Mouse (Mus musculus) Muller cell, postnatal 12 days (primary cell): Measurements from ENCODE around the gene Slc4a2.
A peak's percentile ranks its signal among the peaks of the same experiment; 100 is the strongest.
"Not testable (repeated sequence)": the region's sequence is repeated elsewhere in the genome, so short reads cannot be mapped to it uniquely, and the experiment has no call there.

Source experiments
- DNase-seq: peaks from one replicate; pipeline ENCODE4 v3.0.0-alpha.2; 2015; ENCODE audit errors: inconsistent ontology term

Slc4a2 gene

GRCm38 (mm10) chr5:24394165-24394894, 29.3 kb upstream of the Slc4a2 start:
- DNase-seq, result peak; percentile 99

DNA sequence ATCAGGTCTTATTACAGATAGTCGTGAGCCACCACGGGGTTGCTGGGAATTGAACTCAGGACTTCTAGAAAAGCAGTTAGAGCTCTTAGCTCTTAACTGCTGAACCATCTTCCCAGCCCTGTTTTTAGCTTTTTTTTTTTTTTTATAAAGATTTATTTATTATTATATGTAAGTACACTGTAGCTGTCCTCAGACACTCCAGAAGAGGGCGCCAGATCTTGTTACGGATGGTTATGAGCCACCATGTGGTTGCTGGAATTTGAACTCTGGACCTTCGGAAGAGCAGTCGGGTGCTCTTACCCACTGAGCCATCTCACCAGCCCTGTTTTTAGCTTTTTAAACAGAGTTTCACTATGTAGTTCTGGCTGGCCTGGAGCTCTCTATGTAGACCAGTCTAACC, 27.4 kb upstream of the Slc4a2 start:
- not testable (repeated sequence) for DNase-seq

DNA sequence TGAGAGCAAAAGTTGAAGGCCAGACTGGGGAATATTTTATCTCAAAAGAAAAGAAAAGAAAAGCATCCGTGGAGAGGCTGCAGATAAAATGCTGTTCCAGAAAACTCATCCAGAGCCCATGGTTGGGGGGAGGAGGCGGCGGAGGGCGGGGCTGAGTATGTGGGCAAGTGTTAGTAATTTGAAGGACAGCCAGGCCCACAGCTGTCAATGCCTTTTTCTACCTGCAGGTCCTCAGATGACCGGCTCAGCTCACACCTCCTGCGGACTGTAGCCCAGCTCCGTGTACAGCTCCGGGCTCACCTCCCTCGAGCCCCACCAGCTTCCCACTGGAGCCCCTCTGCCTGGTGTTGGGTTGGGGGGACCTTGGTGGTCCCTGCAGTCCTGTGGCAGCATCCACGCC, 24.0 kb upstream of the Slc4a2 start:
- DNase-seq, result no peak

DNA sequence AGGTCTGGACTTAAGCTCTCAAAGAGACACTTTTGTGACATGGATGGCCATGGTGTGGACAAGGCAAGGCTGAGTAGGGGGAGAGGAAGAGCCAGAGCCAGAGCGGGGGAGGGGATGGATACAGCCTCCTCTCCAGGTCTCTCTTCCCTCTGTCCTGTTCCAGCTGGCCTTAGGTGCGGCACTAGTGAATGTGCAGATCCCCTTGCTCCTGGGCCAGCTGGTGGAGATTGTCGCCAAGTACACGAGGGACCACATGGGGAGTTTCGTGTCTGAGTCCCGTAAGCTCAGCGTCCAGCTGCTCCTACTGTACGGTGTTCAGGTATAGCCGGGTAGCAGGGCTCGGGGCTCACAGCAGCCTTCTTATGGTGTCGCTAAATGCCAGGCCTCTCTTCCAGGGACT, 23.3 kb upstream of the Slc4a2 start:
- no peak for DNase-seq

DNA sequence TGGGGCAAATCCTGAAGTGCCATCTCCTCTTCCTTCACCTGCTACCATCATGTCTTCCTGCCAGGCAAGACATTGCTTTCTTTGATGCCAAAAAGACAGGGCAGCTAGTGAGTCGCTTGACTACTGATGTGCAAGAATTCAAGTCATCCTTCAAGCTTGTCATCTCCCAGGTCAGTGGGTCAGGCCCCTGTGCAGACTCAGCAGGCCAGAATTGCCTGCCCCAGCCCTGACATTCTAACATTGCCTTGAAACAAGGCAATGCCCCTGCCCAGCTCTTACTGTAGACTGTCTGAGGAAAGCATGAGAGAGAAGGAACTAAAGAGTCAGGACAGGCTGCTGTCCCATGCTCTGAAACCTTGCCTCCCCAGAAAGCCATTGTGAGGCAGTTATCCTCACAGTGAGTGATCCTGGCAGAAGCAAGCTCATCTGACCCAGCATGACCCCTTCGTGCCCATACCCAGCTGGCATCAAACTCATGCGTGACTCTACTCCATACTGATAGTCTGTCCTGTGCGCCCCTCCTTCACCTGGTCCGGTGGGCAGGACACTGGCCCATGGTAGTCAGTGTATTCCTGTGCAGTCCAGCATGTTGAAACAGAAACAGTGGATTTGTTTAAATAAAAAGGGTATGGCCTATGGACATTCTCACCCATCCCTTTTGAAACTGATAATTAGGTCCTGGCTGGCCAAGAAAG, 22.6 kb upstream of the Slc4a2 start:
- DNase-seq, result no peak

- peak; percentile 46 for DNase-seq
These were observed 21.7 kb upstream of the Slc4a2 start for GRCm38 (mm10) chr5:24401969-24402368.

DNA sequence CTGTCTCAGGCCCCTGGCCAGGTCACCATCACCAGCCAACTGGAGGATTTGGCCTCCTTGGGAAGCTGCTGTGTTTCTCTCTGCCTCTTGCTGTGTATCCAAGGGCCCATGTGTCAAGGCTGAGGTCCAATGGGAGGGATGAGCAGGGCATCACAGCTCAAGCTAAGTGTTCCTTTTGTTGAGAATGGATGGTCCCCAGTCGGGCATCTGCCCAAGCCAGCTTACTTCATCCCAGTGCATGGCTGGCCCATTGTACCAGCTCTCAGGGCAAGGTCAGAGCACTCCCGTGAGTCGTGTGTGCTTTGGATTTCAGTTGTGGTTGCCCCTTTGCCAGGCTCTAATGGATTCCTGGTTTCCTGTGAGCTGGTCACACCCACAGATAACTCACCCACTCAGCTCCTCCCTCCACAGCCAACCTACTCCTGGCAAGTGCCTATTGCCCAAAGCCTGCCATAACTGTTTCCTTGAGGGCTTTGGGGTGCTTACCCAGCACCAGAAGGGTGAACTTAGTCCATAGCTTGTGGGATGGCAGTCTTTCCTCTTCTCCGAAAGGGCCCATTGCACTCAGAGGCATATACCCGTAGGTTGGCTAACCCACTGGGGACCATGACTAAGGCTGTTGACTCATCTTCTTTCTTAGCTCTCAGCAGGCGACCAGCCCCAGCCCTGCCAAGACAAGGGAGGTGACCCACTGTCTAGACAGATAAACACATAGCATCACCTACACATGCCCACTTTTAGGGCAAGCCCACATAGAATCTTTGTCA, 18.9 kb upstream of the Slc4a2 start:
- DNase-seq, result peak; percentile 92

DNA sequence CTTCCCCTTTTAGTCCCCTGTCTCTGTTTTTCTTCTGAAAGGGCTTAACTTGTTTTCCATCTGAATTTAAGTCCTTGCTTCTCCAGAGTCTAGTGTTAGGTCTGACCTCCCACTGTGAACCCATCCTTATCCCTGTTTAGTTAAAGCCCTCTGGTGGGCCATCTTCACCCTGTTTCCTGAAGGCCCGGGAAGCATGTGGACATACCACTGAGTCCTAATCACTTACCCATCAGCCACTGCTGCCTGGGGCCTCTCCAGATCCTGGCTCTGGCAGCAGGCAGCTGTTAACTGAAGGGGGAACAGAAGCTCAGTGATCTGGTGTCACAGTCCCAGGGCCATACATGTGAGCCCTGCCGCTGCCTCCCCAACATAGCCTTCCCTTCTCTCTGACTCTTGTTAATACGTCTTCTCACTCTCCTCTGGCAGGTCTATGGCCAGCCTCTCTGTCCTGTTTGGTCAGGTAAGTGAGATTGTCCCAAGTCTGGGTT, 18.2 kb upstream of the Slc4a2 start:
- no peak for DNase-seq

GRCm38 (mm10) chr5:24408651-24409050, 15.0 kb upstream of the Slc4a2 start:
- no peak for DNase-seq

DNA sequence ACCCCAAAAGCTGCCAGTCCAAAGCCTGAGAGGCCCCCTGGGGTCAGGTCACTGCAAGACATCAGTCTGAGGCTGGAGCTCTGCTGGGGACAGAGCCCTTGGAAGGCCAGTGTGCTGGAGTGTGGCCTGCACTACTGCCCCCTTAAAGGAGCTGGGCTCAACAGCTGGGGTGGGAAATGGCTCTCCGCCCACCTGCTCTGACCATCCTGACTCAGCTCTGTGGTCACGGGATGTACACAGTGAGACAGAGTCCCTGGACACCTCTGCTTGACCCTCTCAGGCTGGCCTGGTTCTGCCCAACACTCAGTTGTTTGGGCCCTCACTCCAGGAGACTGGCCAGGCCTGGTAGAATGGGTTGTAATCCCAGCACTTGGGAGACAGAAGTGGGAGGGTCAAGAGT, 14.2 kb upstream of the Slc4a2 start:
- DNase-seq, result no peak

- peak; percentile 82 for DNase-seq
These were observed 11.6 kb upstream of the Slc4a2 start for GRCm38 (mm10) chr5:24412063-24412462.

GRCm38 (mm10) chr5:24413042-24413693, 10.5 kb upstream of the Slc4a2 start, which contains the start of gene Asic3:
Asic3 (plus strand) TSS chr5:24413392.
- DNase-seq, result no peak

DNA sequence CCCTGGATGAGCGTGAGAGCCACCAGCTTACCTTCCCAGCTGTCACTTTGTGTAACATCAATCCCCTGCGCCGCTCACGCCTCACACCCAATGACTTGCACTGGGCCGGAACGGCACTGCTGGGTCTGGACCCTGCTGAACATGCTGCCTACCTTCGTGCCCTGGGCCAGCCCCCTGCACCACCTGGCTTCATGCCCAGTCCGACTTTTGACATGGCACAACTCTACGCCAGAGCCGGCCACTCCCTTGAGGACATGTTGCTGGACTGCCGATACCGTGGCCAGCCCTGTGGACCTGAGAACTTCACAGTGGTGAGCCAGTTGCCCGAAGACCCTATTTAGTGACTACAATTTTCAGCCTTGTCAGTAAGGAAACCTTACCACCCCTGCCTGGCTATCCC, 9.7 kb upstream of the Slc4a2 start:
- DNase-seq, result no peak

GRCm38 (mm10) chr5:24416222-24416736, 7.4 kb upstream of the Slc4a2 start:
- peak; percentile 64 for DNase-seq

GRCm38 (mm10) chr5:24417587-24417986, 6.0 kb upstream of the Slc4a2 start:
- no peak for DNase-seq

GRCm38 (mm10) chr5:24420381-24420780, 3.3 kb upstream of the Slc4a2 start:
- no peak for DNase-seq

- DNase-seq, result peak; percentile 65
These were observed 556 bp downstream of the Slc4a2 start for GRCm38 (mm10) chr5:24424004-24424781.

GRCm38 (mm10) chr5:24424861-24425411, 1.3 kb downstream of the Slc4a2 start:
- peak; percentile 95 for DNase-seq

- no peak for DNase-seq
These were observed 1.9 kb downstream of the Slc4a2 start for GRCm38 (mm10) chr5:24425421-24426036.

- DNase-seq, result peak; percentile 65
These were observed 2.4 kb downstream of the Slc4a2 start for GRCm38 (mm10) chr5:24426037-24426432.
